Mouse (Mus musculus): ENCODE measurements around the gene Ccer2. TPM values are rescaled to one million over a fixed set of nuclear protein-coding genes. Genes with fewer than 3 reads are reported as not detected.

Ccer2 gene
- polyA plus RNA-seq, 1 experiment from 2014 or later, result 0.22 TPM

Other genes starting within 250 kb of the Ccer2 start
- not detected in 2 replicates for gene Ifnl2, start 245.7 kb upstream of the Ccer2 start, polyA plus RNA-seq (2014; fragmentation: Nextera tagmentation; extraction: Ambion mirVana)
- gene Ifnl3, start 233.3 kb upstream of the Ccer2 start, polyA plus RNA-seq (2014; fragmentation: Nextera tagmentation; extraction: Ambion mirVana), result not detected in 2 replicates
- gene Sycn, start 215.3 kb upstream of the Ccer2 start, polyA plus RNA-seq (2014; fragmentation: Nextera tagmentation; extraction: Ambion mirVana), result not detected in 2 replicates
- gene Nccrp1, start 208.9 kb upstream of the Ccer2 start, polyA plus RNA-seq (2014; fragmentation: Nextera tagmentation; extraction: Ambion mirVana), result 0.13 TPM in 1 of 2 replicates, not detected in the other
- gene Samd4b, start 158.0 kb upstream of the Ccer2 start, polyA plus RNA-seq (2014; fragmentation: Nextera tagmentation; extraction: Ambion mirVana), result 27.2 and 29.5 TPM in 2 replicates
- 12.3 and 15.6 TPM in 2 replicates for gene Pak4, start 158.0 kb upstream of the Ccer2 start, polyA plus RNA-seq (2014; fragmentation: Nextera tagmentation; extraction: Ambion mirVana)
- gene Acp7, start 124.8 kb upstream of the Ccer2 start, polyA plus RNA-seq (2014; fragmentation: Nextera tagmentation; extraction: Ambion mirVana), result not detected in 2 replicates
- gene Fbxo27, start 63.3 kb upstream of the Ccer2 start, polyA plus RNA-seq (2014; fragmentation: Nextera tagmentation; extraction: Ambion mirVana), result 7.8 and 10.6 TPM in 2 replicates
- 1.6 and 2.9 TPM in 2 replicates for gene Fbxo17, start 39.4 kb upstream of the Ccer2 start, polyA plus RNA-seq (2014; fragmentation: Nextera tagmentation; extraction: Ambion mirVana)
- gene Mrps12, start 14.4 kb upstream of the Ccer2 start, polyA plus RNA-seq (2014; fragmentation: Nextera tagmentation; extraction: Ambion mirVana), result 108 and 128 TPM in 2 replicates
- gene Sars2, start 14.2 kb upstream of the Ccer2 start, polyA plus RNA-seq (2014; fragmentation: Nextera tagmentation; extraction: Ambion mirVana), result 16.8 TPM in 2 replicates
- gene Sirt2, start 10.6 kb downstream of the Ccer2 start, polyA plus RNA-seq (2014; fragmentation: Nextera tagmentation; extraction: Ambion mirVana), result 104 and 110 TPM in 2 replicates
- gene Nfkbib, start 11.3 kb downstream of the Ccer2 start, polyA plus RNA-seq (2014; fragmentation: Nextera tagmentation; extraction: Ambion mirVana), result 55.9 and 66.2 TPM in 2 replicates
- 1.1 and 2.4 TPM in 2 replicates for gene Rinl, start 32.8 kb downstream of the Ccer2 start, polyA plus RNA-seq (2014; fragmentation: Nextera tagmentation; extraction: Ambion mirVana)
- gene Hnrnpl, start 52.4 kb downstream of the Ccer2 start, polyA plus RNA-seq (2014; fragmentation: Nextera tagmentation; extraction: Ambion mirVana), result 168 and 170 TPM in 2 replicates
- 62.4 and 78.1 TPM in 2 replicates for gene Ech1, start 69.0 kb downstream of the Ccer2 start, polyA plus RNA-seq (2014; fragmentation: Nextera tagmentation; extraction: Ambion mirVana)
- gene Lgals4, start 77.7 kb downstream of the Ccer2 start, polyA plus RNA-seq (2014; fragmentation: Nextera tagmentation; extraction: Ambion mirVana), result 1.7 and 3.3 TPM in 2 replicates
- gene Lgals7, start 107.7 kb downstream of the Ccer2 start, polyA plus RNA-seq (2014; fragmentation: Nextera tagmentation; extraction: Ambion mirVana), result 7.9 and 22.6 TPM in 2 replicates
- gene Capn12, start 125.2 kb downstream of the Ccer2 start, polyA plus RNA-seq (2014; fragmentation: Nextera tagmentation; extraction: Ambion mirVana), result 0.33 and 0.55 TPM in 2 replicates
- gene Actn4, start 206.2 kb downstream of the Ccer2 start, polyA plus RNA-seq (2014; fragmentation: Nextera tagmentation; extraction: Ambion mirVana), result 102 and 118 TPM in 2 replicates
- 320 and 343 TPM in 2 replicates for gene Eif3k, start 225.7 kb downstream of the Ccer2 start, polyA plus RNA-seq (2014; fragmentation: Nextera tagmentation; extraction: Ambion mirVana)
- 5.5 and 10.2 TPM in 2 replicates for gene Map4k1, start 225.9 kb downstream of the Ccer2 start, polyA plus RNA-seq (2014; fragmentation: Nextera tagmentation; extraction: Ambion mirVana)

All from midbrain, embryonic 14.5 days (tissue).